ENCODE assay signal across 8 mouse cellular contexts in genomic region chr4:141545743-141546333, GRCm38 (mm10). TPM values are rescaled to one million over a fixed set of nuclear protein-coding genes. Genes with fewer than 3 reads are reported as not detected.
A peak's percentile ranks its signal among the peaks of the same experiment; 100 is the strongest.
DNase-seq lines count a peak whose midpoint lies in the region; ATAC-seq and TF ChIP-seq lines count a peak whose summit lies in the region.

No protein-coding gene starts in this region.

- 0 out of 4 replicates have a peak, but pooled peaks of 1 of the 2 experiments have one; percentile 10 for TF ChIP-seq EP300 in MEL (IDR thresholded peaks at IDR 0.05; ENCODE audit: low read depth in 1 of 2, low read length in 2 of 2)
- no peak for TF ChIP-seq EP300 in lung, postnatal 0 days (IDR thresholded peaks at IDR 0.05)

- WGBS in cerebellum, adult 2 months: under 1% methylated on average over 55 of the region's 56 CpGs
- WGBS in hindbrain, embryonic 10.5 days: under 1% methylated on average over 56 of the region's 56 CpGs
- under 1% methylated on average over 32 of the region's 56 CpGs for WGBS in lung, postnatal 0 days

- peak overlapping the region; percentile 88 to 95 for H3K4me3 ChIP-seq in MEL (ENCODE audit: control insufficient read depth in 1 of 2, insufficient read depth in 1 of 2, low read depth in 2 of 2, low read length in 2 of 2)
- H3K4me3 ChIP-seq in cerebellum, adult 2 months (replicated peaks; ENCODE audit: insufficient read depth, low read depth, low read length): peak overlapping the region; percentile 100
- peak overlapping the region; percentile 77 for H3K4me3 ChIP-seq in hindbrain, embryonic 10.5 days
- peak overlapping the region; percentile 92 for H3K4me3 ChIP-seq in lung, postnatal 0 days (ENCODE audit: low read depth, low read length)

- peak; percentile 85 for ATAC-seq in lung, postnatal 0 days

- H3K79me2 ChIP-seq in MEL (ENCODE audit: control insufficient read depth, insufficient read depth, low read length, poor library complexity): peaks cover 14% of the 10 kb centered on the region

- peaks cover 2 to 18% of the 10 kb centered on the region in 2 experiments for H3K4me1 ChIP-seq in MEL (ENCODE audit: control insufficient read depth in 1 of 2, insufficient read depth in 2 of 2, low read length in 2 of 2)
- H3K4me1 ChIP-seq in cerebellum, adult 2 months (ENCODE audit: control insufficient read depth, insufficient read depth, low read length): no peaks in the 10 kb centered on the region; the same call in 1 of the 2 replicates
- peaks cover 51% of the 10 kb centered on the region for H3K4me1 ChIP-seq in hindbrain, embryonic 10.5 days (replicated peaks)
- H3K4me1 ChIP-seq in lung, postnatal 0 days (ENCODE audit: insufficient read depth, low read depth, low read length): no peaks in the 10 kb centered on the region

- TF ChIP-seq RAD21 in MEL (IDR thresholded peaks at IDR 0.05; ENCODE audit: low read depth, low read length): no peak

- peak; percentile 99 for DNase-seq in MEL (ENCODE audit: low read depth, low spot score)
- DNase-seq in cerebellum, adult 2 months: peak; percentile 99 to 100
- peak; percentile 100 for DNase-seq in forelimb bud, embryonic 11.5 days (ENCODE audit: low read depth, low spot score)
- DNase-seq in hindbrain, embryonic 10.5 days (ENCODE audit: low spot score): peak; percentile 100
- peak; percentile 99 for DNase-seq in layer of hippocampus, adult 9-11 months
- DNase-seq in lung, postnatal 0 days (ENCODE audit: low spot score): peak; percentile 99
- peak; percentile 98 for DNase-seq in ovary, postnatal 14 days (ENCODE audit: low spot score)
- peak; percentile 100 for DNase-seq in thymus, postnatal 14 days

- H3K9ac ChIP-seq in MEL (ENCODE audit: control insufficient read depth, low read depth, low read length, poor library complexity, severe bottlenecking): peak overlapping the region; percentile 100
- H3K9ac ChIP-seq in lung, postnatal 0 days (replicated peaks; ENCODE audit: low read depth): peak overlapping the region; percentile 98

- TF ChIP-seq CTCF in MEL (IDR thresholded peaks at IDR 0.05 in 2 of 3, conservative IDR thresholded peaks at IDR 0.05 in 1 of 3; ENCODE audit: control insufficient read depth in 1 of 3, insufficient read depth in 1 of 3, low read depth in 2 of 3, low read length in 3 of 3, poor library complexity in 1 of 3, severe bottlenecking in 1 of 3): no peak
- no peak for TF ChIP-seq CTCF in cerebellum, adult 2 months (IDR thresholded peaks at IDR 0.05; ENCODE audit: borderline replicate concordance, insufficient read depth, low read depth, low read length)
- no peak for TF ChIP-seq CTCF in lung, postnatal 0 days (IDR thresholded peaks at IDR 0.05)

- peaks cover 0 to 19% of the 10 kb centered on the region in 2 experiments; a peak in 2 of 4 replicates for H3K36me3 ChIP-seq in MEL (ENCODE audit: control insufficient read depth in 1 of 2, insufficient read depth in 2 of 2, low read length in 2 of 2)
- no peaks in the 10 kb centered on the region for H3K36me3 ChIP-seq in hindbrain, embryonic 10.5 days
- no peaks in the 10 kb centered on the region for H3K36me3 ChIP-seq in lung, postnatal 0 days (ENCODE audit: insufficient read depth, low read length)

- H3K27me3 ChIP-seq in MEL (ENCODE audit: control insufficient read depth in 1 of 2, insufficient read depth in 2 of 2, low read length in 2 of 2): no peaks in the 10 kb centered on the region
- no peaks in the 10 kb centered on the region for H3K27me3 ChIP-seq in cerebellum, adult 2 months (ENCODE audit: control insufficient read depth, insufficient read depth, low read length)
- no peaks in the 10 kb centered on the region for H3K27me3 ChIP-seq in hindbrain, embryonic 10.5 days (ENCODE audit: insufficient read depth, poor library complexity, severe bottlenecking)
- no peaks in the 10 kb centered on the region for H3K27me3 ChIP-seq in lung, postnatal 0 days (replicated peaks; ENCODE audit: insufficient read depth, low read length)

- no peaks in the 10 kb centered on the region for H3K9me3 ChIP-seq in MEL (replicated peaks; ENCODE audit: insufficient read depth, low read length)
- no peaks in the 10 kb centered on the region for H3K9me3 ChIP-seq in hindbrain, embryonic 10.5 days
- no peaks in the 10 kb centered on the region for H3K9me3 ChIP-seq in lung, postnatal 0 days (ENCODE audit: low read length)

- peak overlapping the region; percentile 96 for H3K4me2 ChIP-seq in lung, postnatal 0 days (replicated peaks; ENCODE audit: low read depth, low read length)

- peak; percentile 52 to 91; a peak in 2 of 4 replicates for TF ChIP-seq POLR2A in MEL (IDR thresholded peaks at IDR 0.05; ENCODE audit: control insufficient read depth in 1 of 2, insufficient read depth in 1 of 2, low read depth in 1 of 2, low read length in 2 of 2, poor library complexity in 1 of 2)
- peak; percentile 95 for TF ChIP-seq POLR2A in cerebellum, adult 2 months (IDR thresholded peaks at IDR 0.05; ENCODE audit: borderline replicate concordance, insufficient read depth, low read length)

- peak overlapping the region; percentile 99 for H3K27ac ChIP-seq in MEL (ENCODE audit: control insufficient read depth, low read depth, low read length)
- H3K27ac ChIP-seq in cerebellum, adult 2 months (ENCODE audit: insufficient read depth, low read length): peak overlapping the region; percentile 100
- peak overlapping the region; percentile 99 for H3K27ac ChIP-seq in hindbrain, embryonic 10.5 days
- H3K27ac ChIP-seq in lung, postnatal 0 days (ENCODE audit: low read length): peak overlapping the region; percentile 100

TF ChIP-seq in MEL, 35 proteins besides CTCF, POLR2A, EP300 and RAD21 (continues in another document):
- TF ChIP-seq ZMIZ1 (IDR thresholded peaks at IDR 0.05; ENCODE audit: low read depth, low read length): peak; percentile 42; the same call in 1 of the 2 replicates
- no peak for TF ChIP-seq MYB (IDR thresholded peaks at IDR 0.05; ENCODE audit: low read depth, low read length)
- peak; percentile 32 for TF ChIP-seq SIN3A (IDR thresholded peaks at IDR 0.05; ENCODE audit: low read length)
- TF ChIP-seq ETS1 (IDR thresholded peaks at IDR 0.05; ENCODE audit: low read depth, low read length): no peak
- TF ChIP-seq POLR2AphosphoS2 (IDR thresholded peaks at IDR 0.05; ENCODE audit: low read length): peak; percentile 68
- TF ChIP-seq ELF1 (IDR thresholded peaks at IDR 0.05; ENCODE audit: low read depth, low read length): no peak
- TF ChIP-seq MXI1 (IDR thresholded peaks at IDR 0.05; ENCODE audit: low read depth, low read length): peak; percentile 40
- TF ChIP-seq MAX (IDR thresholded peaks at IDR 0.05; ENCODE audit: low read length): no peak
- TF ChIP-seq POLR2AphosphoS5 (IDR thresholded peaks at IDR 0.05; ENCODE audit: borderline replicate concordance, low read depth, low read length): no peak
- no peak for TF ChIP-seq SMC3 (IDR thresholded peaks at IDR 0.05; ENCODE audit: low read depth, low read length)
- TF ChIP-seq MAZ (IDR thresholded peaks at IDR 0.05; ENCODE audit: low read depth, low read length): peak; percentile 90; the same call in 1 of the 2 replicates
- TF ChIP-seq HCFC1 (IDR thresholded peaks at IDR 0.05; ENCODE audit: low read depth, low read length): peak; percentile 72
- TF ChIP-seq MAFK (IDR thresholded peaks at IDR 0.05; ENCODE audit: borderline replicate concordance, low read depth, low read length): no peak
- no peak for TF ChIP-seq RCOR1 (IDR thresholded peaks at IDR 0.05; ENCODE audit: low read depth, low read length)
- TF ChIP-seq ZC3H11A (IDR thresholded peaks at IDR 0.05; ENCODE audit: low read depth, low read length): no peak
- 0 out of 2 replicates have a peak, but pooled peaks have one; percentile 6 for TF ChIP-seq USF1 (IDR thresholded peaks at IDR 0.05; ENCODE audit: low read depth, low read length)
- TF ChIP-seq NRF1 (IDR thresholded peaks at IDR 0.05; ENCODE audit: insufficient read depth, low read depth, low read length, poor library complexity, severe bottlenecking): peak; percentile 88
- TF ChIP-seq TCF12 (IDR thresholded peaks at IDR 0.05; ENCODE audit: low read depth, low read length): peak; percentile 38
- no peak for TF ChIP-seq KAT2A (conservative IDR thresholded peaks at IDR 0.05; ENCODE audit: low read depth, low read length)
- TF ChIP-seq ZKSCAN1 (IDR thresholded peaks at IDR 0.05; ENCODE audit: low read depth, low read length): peak; percentile 52; the same call in 1 of the 2 replicates
- TF ChIP-seq CHD2 (IDR thresholded peaks at IDR 0.05; ENCODE audit: low read length): no peak
- no peak for TF ChIP-seq GABPA (IDR thresholded peaks at IDR 0.05; ENCODE audit: low read depth, low read length)
- TF ChIP-seq BHLHE40 (IDR thresholded peaks at IDR 0.05; ENCODE audit: borderline replicate concordance, low read depth, low read length): no peak
- no peak for TF ChIP-seq CHD1 (IDR thresholded peaks at IDR 0.05; ENCODE audit: low read depth, low read length)
- no peak for TF ChIP-seq USF2 (IDR thresholded peaks at IDR 0.05; ENCODE audit: borderline replicate concordance in 1 of 2, insufficient read depth in 1 of 2, low read depth in 1 of 2, low read length in 2 of 2)
- no peak for TF ChIP-seq JUND (IDR thresholded peaks at IDR 0.05; ENCODE audit: low read depth, low read length)
- TF ChIP-seq UBTF (IDR thresholded peaks at IDR 0.05; ENCODE audit: borderline replicate concordance, insufficient read depth, low read depth, low read length): no peak
- TF ChIP-seq MEF2A (IDR thresholded peaks at IDR 0.05; ENCODE audit: extremely low read depth, insufficient replicate concordance, low read depth, low read length, poor library complexity, severe bottlenecking): no peak
- no peak for TF ChIP-seq E2F4 (IDR thresholded peaks at IDR 0.05; ENCODE audit: borderline replicate concordance, low read depth, low read length)
- no peak for TF ChIP-seq TAL1 (IDR thresholded peaks at IDR 0.05; ENCODE audit: low read length)
- TF ChIP-seq TBP (IDR thresholded peaks at IDR 0.05; ENCODE audit: low read depth, low read length): peak; percentile 42; the same call in 1 of the 2 replicates
- TF ChIP-seq NELFE (IDR thresholded peaks at IDR 0.05; ENCODE audit: low read depth, low read length): peak; percentile 86
- peak; percentile 98 for TF ChIP-seq ZNF384 (IDR thresholded peaks at IDR 0.05; ENCODE audit: low read depth, low read length)
- 0 out of 2 replicates have a peak, but pooled peaks have one; percentile 42 for TF ChIP-seq MYC (IDR thresholded peaks at IDR 0.05; ENCODE audit: low read depth, low read length)

RNA-seq across cellular contexts. Expression of gene Spen, which starts 7.4 kb away (rescaled TPM):
- total RNA-seq in MEL (2012; rRNA removed): 11.9 and 12.6 TPM in 2 replicates
- polyA plus RNA-seq in MEL (2012; ENCODE audit: insufficient read depth in 1 of 2, insufficient read length in 2 of 2, low read depth in 1 of 2, low replicate concordance in 2 of 2, missing spikeins in 1 of 2): 100 to 1,000 TPM in 1 of 2 experiments, 10 to 100 TPM in 1; 46.9 to 102 TPM
- polyA plus RNA-seq in cerebellum, adult 2 months (2012; rRNA removed): 16.6 and 18.6 TPM in 2 replicates
- polyA plus RNA-seq in hindbrain, embryonic 10.5 days (2016; fragmentation: Nextera tagmentation; extraction: Ambion mirVana): 12.8 and 14.2 TPM in 2 replicates
- polyA plus RNA-seq in lung, postnatal 0 days (2015; fragmentation: Nextera tagmentation; extraction: Ambion mirVana): 5.7 and 8.8 TPM in 2 replicates

Comparison
In these comparisons a context has a peak if more than half of its experiments do, and no peak if none do; other contexts are left out.
1. Peak in every context shown above with its lines: DNase-seq, ATAC-seq, H3K4me3 ChIP-seq and H3K27ac ChIP-seq.